Mouse (Mus musculus) heart, embryonic 10.5 days (tissue): Measurements from ENCODE around the gene Bcl11a. TPM values are rescaled to one million over a fixed set of nuclear protein-coding genes. Genes with fewer than 3 reads are reported as not detected.

Experiments
- polyA plus RNA-seq: library from polyadenylated mRNA; unstranded; fragments of >200 nt; fragmentation: Nextera tagmentation; extraction: Ambion mirVana; gene quantifications from 2 replicates; pipeline ENCODE4 v1.2.1, GENCODE M21; 2016

Bcl11a gene
- polyA plus RNA-seq, 1 experiment from 2014 or later = 23.5 TPM

Other genes starting within 250 kb of the Bcl11a start
- gene Papolg, start 182.8 kb upstream of the Bcl11a start, polyA plus RNA-seq = 11.9 and 13.6 TPM in 2 replicates
- gene A830031A19Rik, start 3.0 kb upstream of the Bcl11a start, polyA plus RNA-seq = not detected in 2 replicates